Mouse (Mus musculus) megakaryocyte progenitor cell, adult 5-6 weeks (primary cell): ENCODE measurements around the gene Cchcr1. TPM values are rescaled to one million over a fixed set of nuclear protein-coding genes. Genes with fewer than 3 reads are reported as not detected.

Experiments
- ATAC-seq: replicated peaks from 2 replicates; pipeline ENCODE4 v1.8.0; 2016; ENCODE audit warnings: mild to moderate bottlenecking, moderate TSS enrichment, inconsistent platforms; ENCODE audit not compliant: poor library complexity
- total RNA-seq, 2 experiments: library from RNA; stranded (forward) in 1 of 2; stranded (reverse) in 1 of 2; fragments of 157-497, 149-512 nt in 1 of 2; fragments of 200-1000 nt in 1 of 2; gene quantifications; 2 replicates each; pipeline versions ENCODE4 v1.2.3 to v1.2.4; 2015 to 2017

Gene Cchcr1
- total RNA-seq, 2 experiments from 2014 or later, result 1.9 to 4.0 TPM

GRCm38 (mm10) chr17:35551881-35552414, 35.0 kb downstream of the Cchcr1 start, which contains the start of gene Cdsn:
Gene Cdsn, plus strand, starts transcription at chr17:35552128.
- ATAC-seq, result no peak

DNA sequence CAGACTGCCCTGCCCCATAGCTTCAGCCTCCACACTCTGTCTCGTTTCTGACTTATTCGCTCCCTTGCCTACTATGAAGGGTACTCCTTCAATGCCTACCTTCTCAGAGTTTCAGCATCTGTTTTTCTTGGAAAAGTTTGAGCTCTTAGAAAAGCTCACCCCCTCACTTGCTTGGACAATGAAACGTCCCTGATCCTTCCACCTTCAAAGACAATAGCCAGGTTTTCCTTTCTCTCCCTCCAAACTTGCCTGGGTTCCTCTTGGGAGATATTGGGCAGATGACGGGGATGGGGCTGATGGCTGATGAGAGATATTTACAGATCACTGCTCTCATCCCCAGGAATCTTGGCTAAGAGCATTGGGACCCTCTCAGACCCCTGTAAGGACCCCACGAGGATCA, 37.4 kb downstream of the Cchcr1 start:
- no peak for ATAC-seq

DNA sequence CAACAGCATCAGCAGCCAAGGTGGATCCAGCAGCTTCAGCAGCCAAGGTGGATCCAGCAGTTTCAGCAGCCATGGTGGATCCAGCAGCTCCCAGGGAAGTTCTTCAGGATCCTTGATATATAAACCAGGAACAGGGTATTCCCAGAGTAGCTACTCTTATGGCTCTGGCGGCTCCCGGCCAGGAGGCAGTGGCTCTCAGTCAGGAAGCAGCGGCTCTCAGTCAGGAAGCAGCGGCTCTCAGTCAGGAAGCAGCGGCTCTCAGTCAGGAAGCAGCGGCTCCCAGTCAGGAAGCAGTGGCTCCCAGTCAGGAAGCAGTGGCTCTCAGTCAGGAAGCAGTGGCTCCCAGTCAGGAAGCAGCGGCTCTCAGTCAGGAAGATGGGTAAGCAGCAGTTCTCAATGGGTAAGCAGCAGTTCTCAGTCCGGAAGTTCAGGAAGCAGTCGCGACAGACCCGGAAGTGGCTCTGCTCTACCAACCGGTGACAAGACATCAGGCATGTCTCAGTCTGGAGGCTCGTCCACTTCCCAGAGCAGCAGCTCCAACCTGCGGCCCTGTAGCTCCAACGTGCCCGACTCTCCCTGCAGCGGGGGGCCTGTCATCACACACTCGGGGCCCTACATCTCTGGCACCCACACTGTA, 38.0 kb downstream of the Cchcr1 start:
- no peak for ATAC-seq

GRCm38 (mm10) chr17:35556186-35556765, 39.4 kb downstream of the Cchcr1 start:
- ATAC-seq, result no peak

GRCm38 (mm10) chr17:35556812-35557211, 39.9 kb downstream of the Cchcr1 start:
- peak; percentile 96 for ATAC-seq

DNA sequence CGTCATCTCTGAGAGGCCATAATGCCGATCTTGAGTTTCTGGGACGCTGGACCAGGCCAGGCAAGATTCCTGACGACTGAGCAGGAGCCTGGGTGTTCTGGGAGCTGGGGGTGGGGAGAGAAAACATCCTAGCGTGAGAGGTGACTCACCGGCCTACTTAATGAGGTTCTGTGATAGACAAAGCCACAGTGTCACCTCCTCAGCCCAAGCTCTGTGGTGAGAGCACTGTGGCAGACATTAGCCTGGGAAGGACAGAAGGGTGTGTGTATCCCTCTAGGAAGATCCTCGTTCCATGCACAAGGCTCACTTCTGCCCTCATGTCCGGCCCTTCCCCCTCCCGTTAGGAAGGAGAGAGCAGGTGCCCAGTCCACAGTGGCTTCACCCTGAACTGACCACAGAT, 40.5 kb downstream of the Cchcr1 start:
- ATAC-seq, result no peak

DNA sequence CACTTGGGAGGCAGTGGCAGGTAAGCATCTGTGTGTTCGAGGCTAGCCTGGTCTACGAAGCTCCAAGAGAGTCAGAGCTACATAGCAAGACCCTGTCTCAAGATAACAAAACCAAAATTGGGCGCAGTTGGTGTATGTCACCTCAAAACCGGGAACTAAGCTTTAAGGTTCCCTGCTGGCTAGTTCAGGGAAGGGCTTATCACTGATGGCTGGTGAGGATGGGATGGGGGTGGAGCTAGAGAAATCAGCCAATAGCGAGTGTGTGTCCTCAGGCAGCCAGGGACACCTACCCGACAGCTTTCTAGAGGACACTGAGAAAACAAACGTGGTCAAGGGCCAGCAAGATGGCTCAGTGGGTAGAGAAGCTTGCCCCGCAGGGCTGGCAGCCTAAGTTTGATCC, 41.3 kb downstream of the Cchcr1 start:
- ATAC-seq, result no peak

DNA sequence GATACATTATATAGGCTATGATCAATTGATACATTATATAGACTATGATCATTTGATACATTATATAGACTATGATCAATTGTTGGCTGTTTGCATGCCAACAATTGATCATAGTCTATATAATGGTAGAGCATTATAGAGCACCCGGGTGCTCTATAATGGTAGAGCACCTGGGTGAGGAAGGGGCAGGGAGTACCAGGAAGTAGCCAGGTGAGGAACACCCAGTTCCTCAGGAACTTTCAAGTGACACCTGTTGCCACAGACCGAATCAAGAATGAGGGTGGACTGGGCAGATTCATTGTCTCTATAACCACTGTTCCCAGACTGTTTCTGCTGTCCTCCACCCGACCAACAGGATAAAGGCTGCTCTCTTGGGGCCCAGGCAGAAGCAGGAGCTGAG, 50.2 kb downstream of the Cchcr1 start, which contains the start of gene 2300002M23Rik:
2300002M23Rik (plus strand) TSS at position 301 of the 400 bp plus-strand sequence.
- no peak for ATAC-seq

DNA sequence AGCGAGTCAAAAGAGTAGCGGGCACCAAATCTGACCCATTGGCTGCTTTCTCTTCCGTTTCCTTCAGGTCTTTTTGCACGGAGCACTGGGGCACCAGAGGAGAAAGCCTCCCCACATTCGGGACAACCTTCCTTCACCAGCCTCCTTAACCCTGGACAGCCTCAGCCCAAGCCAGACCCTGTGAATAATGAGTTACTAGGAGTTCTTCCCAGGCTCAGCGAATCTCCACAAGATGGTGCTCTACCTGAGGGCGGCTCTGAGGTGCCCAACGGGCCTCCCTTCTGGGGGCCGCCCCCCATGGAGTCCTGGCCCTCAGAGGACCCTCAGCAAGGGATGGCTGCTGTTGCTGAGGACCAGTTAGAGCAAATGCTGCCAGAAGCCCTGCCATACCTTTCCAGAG, 50.9 kb downstream of the Cchcr1 start:
- ATAC-seq, result no peak

DNA sequence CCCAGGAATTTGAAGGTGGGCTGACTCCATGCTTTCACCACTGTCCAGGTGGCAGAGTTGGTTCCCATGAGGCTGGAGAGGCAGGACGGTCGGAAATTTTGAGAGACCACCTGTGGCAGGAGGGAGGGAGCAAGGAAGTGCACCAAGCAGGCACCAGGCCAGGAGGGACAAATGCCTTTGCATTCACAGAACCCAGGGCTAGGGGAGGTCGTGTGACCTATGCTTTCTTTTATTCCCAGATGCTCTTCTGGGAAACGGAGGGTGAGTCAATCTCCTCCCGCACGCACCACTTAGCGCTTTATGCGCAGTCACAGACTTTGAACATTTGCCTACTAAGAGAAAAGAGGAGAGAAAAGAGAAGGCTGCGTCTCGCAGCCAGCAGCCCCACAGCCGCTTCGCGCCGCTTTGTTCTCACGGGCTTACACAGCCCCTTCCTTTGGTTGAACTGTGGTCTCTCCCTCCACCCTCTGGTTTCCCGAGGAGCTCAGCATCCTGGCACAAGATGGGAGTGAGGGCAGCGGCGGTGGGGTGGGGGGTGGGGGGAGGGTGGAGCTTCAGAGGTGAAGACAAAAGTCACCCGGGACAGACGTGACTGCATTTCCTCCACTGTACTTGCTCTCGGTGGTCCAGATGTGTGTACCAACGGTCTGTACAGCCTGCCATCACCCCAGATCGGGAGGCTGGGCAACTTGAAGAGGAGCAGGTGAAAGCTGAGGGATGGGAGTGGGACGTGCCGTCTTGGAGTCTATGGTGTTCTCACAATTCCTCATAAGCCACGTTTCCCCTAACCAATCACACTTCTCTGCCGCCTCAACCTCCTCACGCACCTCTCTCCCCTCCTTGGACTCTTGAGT, 52.4 kb downstream of the Cchcr1 start:
- no peak for ATAC-seq

DNA sequence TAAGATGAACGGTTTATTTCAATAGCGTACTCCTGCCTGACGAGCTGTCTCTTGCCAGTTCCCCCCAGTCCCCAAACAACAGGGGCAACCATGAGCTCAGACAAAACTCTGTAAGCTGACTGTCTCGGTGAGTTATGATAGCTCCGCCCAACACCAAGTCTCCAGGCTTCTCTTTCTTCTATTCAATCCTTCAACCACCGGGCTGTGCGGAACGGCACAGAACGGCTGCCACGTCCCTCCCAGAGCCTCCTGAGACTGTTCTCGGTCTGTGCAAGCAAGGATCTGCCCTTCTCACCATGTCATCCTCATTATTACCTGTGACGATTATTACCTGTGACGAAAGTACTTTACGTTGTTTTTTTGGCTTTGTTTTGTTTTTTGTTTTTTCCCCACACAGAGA, 53.9 kb downstream of the Cchcr1 start:
- no peak for ATAC-seq

- no peak for ATAC-seq
Observed at GRCm38 (mm10) chr17:35571477-35571876, 54.6 kb downstream of the Cchcr1 start.

DNA sequence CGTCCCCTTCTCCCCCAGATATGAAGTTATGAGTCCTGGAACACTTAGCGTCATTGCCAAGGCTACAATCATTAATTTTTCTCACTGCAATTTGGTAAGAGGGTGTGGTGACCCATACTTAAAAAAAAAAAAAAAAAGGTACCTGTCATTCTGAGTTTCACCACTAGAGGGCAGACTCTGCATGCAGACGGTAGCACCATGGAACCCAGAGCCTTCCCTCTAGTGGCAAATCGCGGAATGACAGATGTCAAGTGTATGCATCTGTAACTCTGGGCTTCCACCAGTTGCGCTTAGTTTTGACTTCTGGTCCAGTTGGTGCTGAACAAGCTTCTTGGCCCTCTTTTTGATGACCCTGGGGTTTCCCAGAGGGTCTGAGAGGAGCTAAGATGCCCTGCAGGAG, 61.3 kb downstream of the Cchcr1 start:
- peak; percentile 98 for ATAC-seq

Other genes starting within 250 kb of the Cchcr1 start
- gene H2-Q1, start 196.7 kb upstream of the Cchcr1 start, total RNA-seq (2015), result not detected in 2 replicates
- not detected in 2 replicates for gene H2-Q1, start 196.7 kb upstream of the Cchcr1 start, total RNA-seq (2017)
- gene H2-Q2, start 174.9 kb upstream of the Cchcr1 start, total RNA-seq (2015), result not detected in 2 replicates
- gene H2-Q2, start 174.9 kb upstream of the Cchcr1 start, total RNA-seq (2017), result not detected in 2 replicates
- 10.6 and 18.1 TPM in 2 replicates for gene H2-Q4, start 137.5 kb upstream of the Cchcr1 start, total RNA-seq (2015)
- gene H2-Q4, start 137.5 kb upstream of the Cchcr1 start, total RNA-seq (2017), result 24.4 and 31.4 TPM in 2 replicates
- gene H2-Q6, start 92.2 kb upstream of the Cchcr1 start, total RNA-seq (2015), result 23.3 and 37.3 TPM in 2 replicates
- gene H2-Q6, start 92.2 kb upstream of the Cchcr1 start, total RNA-seq (2017), result 25.6 and 40.7 TPM in 2 replicates
- 41.7 and 63.1 TPM in 2 replicates for gene H2-Q7, start 77.9 kb upstream of the Cchcr1 start, total RNA-seq (2015)
- gene H2-Q7, start 77.9 kb upstream of the Cchcr1 start, total RNA-seq (2017), result 23.7 and 30.0 TPM in 2 replicates
- gene H2-Q10, start 47.0 kb upstream of the Cchcr1 start, total RNA-seq (2015), result 0.64 and 0.78 TPM in 2 replicates
- gene H2-Q10, start 47.0 kb upstream of the Cchcr1 start, total RNA-seq (2017), result 0.30 and 0.71 TPM in 2 replicates
- 0.34 and 0.39 TPM in 2 replicates for gene Pou5f1, start 11.1 kb upstream of the Cchcr1 start, total RNA-seq (2015)
- gene Pou5f1, start 11.1 kb upstream of the Cchcr1 start, total RNA-seq (2017), result 0.64 TPM in 1 of 2 replicates, not detected in the other
- 23.3 and 23.8 TPM in 2 replicates for gene Tcf19, start 276 bp upstream of the Cchcr1 start, total RNA-seq (2015)
- gene Tcf19, start 276 bp upstream of the Cchcr1 start, total RNA-seq (2017), result 8.5 and 8.7 TPM in 2 replicates
- not detected in 2 replicates for gene Psors1c2, start 16.1 kb downstream of the Cchcr1 start, total RNA-seq (2015)
- gene Psors1c2, start 16.1 kb downstream of the Cchcr1 start, total RNA-seq (2017), result not detected in 2 replicates
- gene Cdsn, start 35.0 kb downstream of the Cchcr1 start, total RNA-seq (2015), result not detected in 2 replicates
- gene Cdsn, start 35.0 kb downstream of the Cchcr1 start, total RNA-seq (2017), result not detected in 2 replicates
- gene 2300002M23Rik, start 50.4 kb downstream of the Cchcr1 start, total RNA-seq (2015), result not detected in 2 replicates
- gene 2300002M23Rik, start 50.4 kb downstream of the Cchcr1 start, total RNA-seq (2017), result not detected in 2 replicates
- gene Sfta2, start 84.4 kb downstream of the Cchcr1 start, total RNA-seq (2015), result not detected in 2 replicates
- gene Sfta2, start 84.4 kb downstream of the Cchcr1 start, total RNA-seq (2017), result not detected in 2 replicates
- gene Gm9573, start 109.5 kb downstream of the Cchcr1 start, total RNA-seq (2015), result not detected in 2 replicates
- not detected in 2 replicates for gene Gm9573, start 109.5 kb downstream of the Cchcr1 start, total RNA-seq (2017)
- not detected in 2 replicates for gene Mucl3, start 126.6 kb downstream of the Cchcr1 start, total RNA-seq (2015)
- gene Mucl3, start 126.6 kb downstream of the Cchcr1 start, total RNA-seq (2017), result not detected in 2 replicates
- gene Vars2, start 150.5 kb downstream of the Cchcr1 start, total RNA-seq (2015), result 5.7 and 11.4 TPM in 2 replicates
- 12.7 and 14.9 TPM in 2 replicates for gene Vars2, start 150.5 kb downstream of the Cchcr1 start, total RNA-seq (2017)
- gene Gtf2h4, start 156.6 kb downstream of the Cchcr1 start, total RNA-seq (2015), result 26.2 and 31.8 TPM in 2 replicates
- gene Gtf2h4, start 156.6 kb downstream of the Cchcr1 start, total RNA-seq (2017), result 24.8 and 29.5 TPM in 2 replicates
- 0.15 TPM in 1 of 2 replicates, not detected in the other for gene Ddr1, start 187.5 kb downstream of the Cchcr1 start, total RNA-seq (2015)
- 0.25 TPM in 1 of 2 replicates, not detected in the other for gene Ddr1, start 187.5 kb downstream of the Cchcr1 start, total RNA-seq (2017)